Mouse (Mus musculus) lung, adult 2 months (tissue): ENCODE results near the gene Tha1.

ENCODE experiments used
- CTCF ChIP-seq: fragments of 200-500 bp; IDR thresholded peaks from 2 replicates; pipeline ENCODE4 v1.5.1; 2011; ENCODE audit warnings: mild to moderate bottlenecking, low read length, control low read depth; ENCODE audit not compliant: insufficient read depth
- POLR2A ChIP-seq: fragments of 200-500 bp; IDR thresholded peaks from 2 replicates; pipeline ENCODE4 v1.6.1; 2011; ENCODE audit warnings: low read depth, mild to moderate bottlenecking, control low read depth, low read length, borderline replicate concordance; ENCODE audit errors: extremely low read depth

GRCm38 (mm10) chr11:117880336-117880976, 7.2 kb upstream of the Tha1 start:
- no peak for TF ChIP-seq POLR2A
- no peak for TF ChIP-seq CTCF
